17 mouse cellular contexts compared by ENCODE assay signal in genomic region chr1:182667281-182667680, GRCm38 (mm10).
DNase-seq lines count a peak whose midpoint lies in the region; ATAC-seq and TF ChIP-seq lines count a peak whose summit lies in the region.
"Had no signal": no experiment of that assay in that cellular context is flagged by ENCODE, and none has a peak within 500 bp of the region (broad histone marks: within the 10 kb centered on the region; RNA-seq: fewer than 3 reads in every experiment).

No protein-coding gene starts in this region.

- H3K4me3 ChIP-seq in forebrain, embryonic 15.5 days, result no peak overlapping the region
- no peak overlapping the region for H3K4me3 ChIP-seq in forebrain, postnatal 0 days (ENCODE audit: low read depth, low read length)
- no peak overlapping the region for H3K4me3 ChIP-seq in hindbrain, postnatal 0 days (ENCODE audit: low read length)
- no peak overlapping the region for H3K4me3 ChIP-seq in hindbrain, embryonic 12.5 days
- H3K4me3 ChIP-seq in midbrain, postnatal 0 days (ENCODE audit: low read depth, low read length), result no peak overlapping the region
- H3K4me3 ChIP-seq: embryonic facial prominence, embryonic 10.5 days; heart, embryonic 13.5 days; hindbrain, embryonic 13.5 days had no signal

- H3K4me1 ChIP-seq in forebrain, embryonic 15.5 days, result peaks cover 4% of the 10 kb centered on the region; the same call in 1 of the 2 replicates
- H3K4me1 ChIP-seq in forebrain, postnatal 0 days (ENCODE audit: insufficient read depth), result peaks cover 3% of the 10 kb centered on the region; the same call in 1 of the 2 replicates
- H3K4me1 ChIP-seq in hindbrain, postnatal 0 days (ENCODE audit: insufficient read depth, low read length), result peaks cover 14% of the 10 kb centered on the region
- peaks cover 43% of the 10 kb centered on the region for H3K4me1 ChIP-seq in hindbrain, embryonic 12.5 days
- H3K4me1 ChIP-seq in midbrain, postnatal 0 days (ENCODE audit: insufficient read depth, low read length), result peaks cover 8% of the 10 kb centered on the region; the same call in 1 of the 2 replicates

- no peak for TF ChIP-seq CTCF in forebrain, postnatal 0 days (IDR thresholded peaks at IDR 0.05; ENCODE audit: low read depth)
- no peak for TF ChIP-seq CTCF in hindbrain, postnatal 0 days (IDR thresholded peaks at IDR 0.05; ENCODE audit: low read depth)
- no peak for TF ChIP-seq CTCF in brain, embryonic 14.5 days (IDR thresholded peaks at IDR 0.05; ENCODE audit: borderline replicate concordance, extremely low read depth, insufficient read depth, insufficient read length)
- no peak for TF ChIP-seq CTCF in midbrain, postnatal 0 days (IDR thresholded peaks at IDR 0.05)

- H3K27me3 ChIP-seq in forebrain, embryonic 15.5 days, result no peaks in the 10 kb centered on the region
- H3K27me3 ChIP-seq in forebrain, postnatal 0 days (ENCODE audit: insufficient read depth, low read length), result no peaks in the 10 kb centered on the region
- no peaks in the 10 kb centered on the region for H3K27me3 ChIP-seq in hindbrain, postnatal 0 days (ENCODE audit: insufficient read depth, low read length)
- no peaks in the 10 kb centered on the region for H3K27me3 ChIP-seq in hindbrain, embryonic 12.5 days
- H3K27me3 ChIP-seq in midbrain, postnatal 0 days (ENCODE audit: insufficient read depth, low read length), result no peaks in the 10 kb centered on the region
- H3K27me3 ChIP-seq: heart, embryonic 13.5 days; hindbrain, embryonic 13.5 days had no signal

- no peak overlapping the region for H3K27ac ChIP-seq in forebrain, embryonic 15.5 days (replicated peaks)
- H3K27ac ChIP-seq in forebrain, postnatal 0 days (ENCODE audit: low read depth, low read length), result no peak overlapping the region
- H3K27ac ChIP-seq in hindbrain, postnatal 0 days, result no peak overlapping the region
- H3K27ac ChIP-seq in hindbrain, embryonic 12.5 days, result no peak overlapping the region
- 0 out of 2 replicates have a peak overlapping the region, but pooled peaks have one; percentile 12 for H3K27ac ChIP-seq in midbrain, postnatal 0 days (ENCODE audit: low read depth, low read length)
- H3K27ac ChIP-seq: embryonic facial prominence, embryonic 10.5 days; heart, embryonic 13.5 days had no signal

- no peak for DNase-seq in forebrain, postnatal 0 days
- peak; percentile 34 for DNase-seq in hindbrain, postnatal 0 days (ENCODE audit: low spot score)
- DNase-seq in brain, embryonic 14.5 days (ENCODE audit: low read depth), result peak; percentile 55
- DNase-seq in midbrain, postnatal 0 days (ENCODE audit: low spot score), result no peak
- no peak for DNase-seq in adipocyte (ENCODE audit: low spot score)
- DNase-seq: adrenal gland, postnatal 14 days; cerebellum, adult 18-20 months; cerebellum, adult 9-11 months; cerebellum, postnatal 36 days; gastrocnemius, postnatal 36 days; heart, adult 11 months; heart, postnatal 36 days had no signal

- no peaks in the 10 kb centered on the region for H3K36me3 ChIP-seq in forebrain, embryonic 15.5 days
- H3K36me3 ChIP-seq in forebrain, postnatal 0 days (ENCODE audit: insufficient read depth), result no peaks in the 10 kb centered on the region
- no peaks in the 10 kb centered on the region for H3K36me3 ChIP-seq in hindbrain, postnatal 0 days (ENCODE audit: insufficient read depth, low read length)
- H3K36me3 ChIP-seq in hindbrain, embryonic 12.5 days, result no peaks in the 10 kb centered on the region
- H3K36me3 ChIP-seq in midbrain, postnatal 0 days (ENCODE audit: insufficient read depth, low read length), result no peaks in the 10 kb centered on the region
- H3K36me3 ChIP-seq: embryonic facial prominence, embryonic 10.5 days; heart, embryonic 13.5 days; hindbrain, embryonic 13.5 days had no signal

- H3K4me2 ChIP-seq in forebrain, embryonic 15.5 days (replicated peaks), result no peak overlapping the region
- H3K4me2 ChIP-seq in forebrain, postnatal 0 days (ENCODE audit: low read depth), result no peak overlapping the region
- no peak overlapping the region for H3K4me2 ChIP-seq in hindbrain, postnatal 0 days (ENCODE audit: low read depth, low read length)
- no peak overlapping the region for H3K4me2 ChIP-seq in hindbrain, embryonic 12.5 days (replicated peaks)
- no peak overlapping the region for H3K4me2 ChIP-seq in midbrain, postnatal 0 days (ENCODE audit: low read depth, low read length, poor library complexity, severe bottlenecking)
- H3K4me2 ChIP-seq: heart, embryonic 13.5 days; hindbrain, embryonic 13.5 days had no signal

- H3K9me3 ChIP-seq in forebrain, embryonic 15.5 days, result no peaks in the 10 kb centered on the region
- no peaks in the 10 kb centered on the region for H3K9me3 ChIP-seq in forebrain, postnatal 0 days (ENCODE audit: low read length)
- no peaks in the 10 kb centered on the region for H3K9me3 ChIP-seq in hindbrain, postnatal 0 days (ENCODE audit: low read length)
- H3K9me3 ChIP-seq in hindbrain, embryonic 12.5 days (replicated peaks), result no peaks in the 10 kb centered on the region
- H3K9me3 ChIP-seq in midbrain, postnatal 0 days (ENCODE audit: low read length), result no peaks in the 10 kb centered on the region
- H3K9me3 ChIP-seq: embryonic facial prominence, embryonic 10.5 days; heart, embryonic 13.5 days; hindbrain, embryonic 13.5 days had no signal

- 84% methylated on average over 3 of the region's 3 CpGs for WGBS in forebrain, embryonic 15.5 days
- 75% methylated on average over 3 of the region's 3 CpGs for whole genome bisulfite sequencing in forebrain, postnatal 0 days
- 76% methylated on average over 3 of the region's 3 CpGs for WGBS in hindbrain, postnatal 0 days
- 91% methylated on average over 3 of the region's 3 CpGs for WGBS in hindbrain, embryonic 12.5 days
- 78% methylated on average over 3 of the region's 3 CpGs for WGBS in midbrain, postnatal 0 days

- no peak overlapping the region for H3K9ac ChIP-seq in forebrain, embryonic 15.5 days (replicated peaks)
- no peak overlapping the region for H3K9ac ChIP-seq in forebrain, postnatal 0 days
- no peak overlapping the region for H3K9ac ChIP-seq in hindbrain, postnatal 0 days (replicated peaks; ENCODE audit: low read length)
- H3K9ac ChIP-seq in hindbrain, embryonic 12.5 days, result no peak overlapping the region
- H3K9ac ChIP-seq in midbrain, postnatal 0 days (replicated peaks; ENCODE audit: low read length, poor library complexity, severe bottlenecking), result no peak overlapping the region
- H3K9ac ChIP-seq: heart, embryonic 13.5 days; hindbrain, embryonic 13.5 days had no signal

- TF ChIP-seq POLR2A in brain, embryonic 14.5 days (IDR thresholded peaks at IDR 0.05; ENCODE audit: borderline replicate concordance, extremely low read depth, insufficient read depth, insufficient read length, poor library complexity, severe bottlenecking), result no peak

- 0 out of 2 replicates have a peak, but pooled peaks have one; percentile 51 for ATAC-seq in forebrain, embryonic 15.5 days (replicated peaks)
- no peak for ATAC-seq in forebrain, postnatal 0 days
- no peak for ATAC-seq in hindbrain, postnatal 0 days
- no peak for ATAC-seq in hindbrain, embryonic 12.5 days (ENCODE audit: low FRiP score)
- no peak for ATAC-seq in midbrain, postnatal 0 days (ENCODE audit: low FRiP score)

Comparison
In these comparisons a context has a peak if more than half of its experiments do, and no peak if none do; other contexts are left out.
1. DNase-seq: peak in hindbrain, postnatal 0 days (single experiment) and brain, embryonic 14.5 days (single experiment); none in forebrain, postnatal 0 days (single experiment), midbrain, postnatal 0 days (single experiment) and adipocyte (single experiment).